Mouse (Mus musculus): Measurements from ENCODE around the gene Ehmt2. TPM values are rescaled to one million over a fixed set of nuclear protein-coding genes. Genes with fewer than 3 reads are reported as not detected.
A peak's percentile ranks its signal among the peaks of the same experiment; 100 is the strongest.

Gene Ehmt2
- polyA plus RNA-seq, 1 experiment from 2014 or later: 58.2 TPM

- no peaks in the 10 kb centered on the region for H3K36me3 ChIP-seq (ENCODE audit: control insufficient read depth, insufficient read depth, low read length)
- peak; percentile 98 for ATAC-seq (ENCODE audit: low read depth)
- no peaks in the 10 kb centered on the region for H3K9me3 ChIP-seq (ENCODE audit: control insufficient read depth, low read length)
- H3K4me2 ChIP-seq (ENCODE audit: low read depth, low read length): peak within 1 kb of the TSS; percentile 80
- H3K27ac ChIP-seq (ENCODE audit: low read length): no peak within 1 kb of the TSS
- H3K9ac ChIP-seq (ENCODE audit: low read length): peak within 1 kb of the TSS; percentile 71
- WGBS: under 1% methylated on average over 38 of the region's 38 CpGs
- no peaks in the 10 kb centered on the region for H3K27me3 ChIP-seq (ENCODE audit: control insufficient read depth, insufficient read depth, low read depth, low read length)
- H3K4me3 ChIP-seq (ENCODE audit: low read length): peak within 1 kb of the TSS; percentile 64
- H3K4me1 ChIP-seq (replicated peaks; ENCODE audit: control insufficient read depth, insufficient read depth, low read length): peaks cover 10% of the 10 kb centered on the region
Measured at GRCm38 (mm10) chr17:34931061-34931734, 32.9 kb downstream of the Ehmt2 start, which contains the start of gene Neu1. Gene Neu1, plus strand, starts transcription at chr17:34931253.

GRCm38 (mm10) chr17:34931735-34932098 is 33.4 kb downstream of the Ehmt2 start:
- WGBS: 11% methylated on average over 14 of the region's 14 CpGs
- no peaks in the 10 kb centered on the region for H3K36me3 ChIP-seq (ENCODE audit: control insufficient read depth, insufficient read depth, low read length)
- peak overlapping the region; percentile 64 for H3K4me3 ChIP-seq (ENCODE audit: low read length)
- no peak overlapping the region for H3K27ac ChIP-seq (ENCODE audit: low read length)
- H3K4me2 ChIP-seq (ENCODE audit: low read depth, low read length): peak overlapping the region; percentile 80
- H3K9ac ChIP-seq (ENCODE audit: low read length): peak overlapping the region; percentile 71
- no peaks in the 10 kb centered on the region for H3K9me3 ChIP-seq (ENCODE audit: control insufficient read depth, low read length)
- peak; percentile 6; the same call in 1 of the 2 replicates for ATAC-seq (ENCODE audit: low read depth)
- no peaks in the 10 kb centered on the region for H3K27me3 ChIP-seq (ENCODE audit: control insufficient read depth, insufficient read depth, low read depth, low read length)
- peaks cover 10% of the 10 kb centered on the region for H3K4me1 ChIP-seq (replicated peaks; ENCODE audit: control insufficient read depth, insufficient read depth, low read length)

- peak overlapping the region; percentile 64 for H3K4me3 ChIP-seq (ENCODE audit: low read length)
- no peak overlapping the region for H3K27ac ChIP-seq (ENCODE audit: low read length)
- ATAC-seq (ENCODE audit: low read depth): no peak
- peaks cover 10% of the 10 kb centered on the region for H3K4me1 ChIP-seq (replicated peaks; ENCODE audit: control insufficient read depth, insufficient read depth, low read length)
- WGBS: 57% methylated on average over 8 of the region's 8 CpGs
- peak overlapping the region; percentile 80 for H3K4me2 ChIP-seq (ENCODE audit: low read depth, low read length)
- peak overlapping the region; percentile 71 for H3K9ac ChIP-seq (ENCODE audit: low read length)
- H3K36me3 ChIP-seq (ENCODE audit: control insufficient read depth, insufficient read depth, low read length): no peaks in the 10 kb centered on the region
- H3K27me3 ChIP-seq (ENCODE audit: control insufficient read depth, insufficient read depth, low read depth, low read length): no peaks in the 10 kb centered on the region
- no peaks in the 10 kb centered on the region for H3K9me3 ChIP-seq (ENCODE audit: control insufficient read depth, low read length)
Measured at GRCm38 (mm10) chr17:34932287-34932686, 34.0 kb downstream of the Ehmt2 start.

- Histone ChIP-seq H3K9me3 (ENCODE audit: control insufficient read depth, low read length) (no peaks in the 10 kb centered on the region), H3K27ac (ENCODE audit: low read length) (no peak overlapping the region), H3K4me2 (ENCODE audit: low read depth, low read length) (no peak overlapping the region), H3K9ac (ENCODE audit: low read length) (no peak overlapping the region), H3K4me3 (ENCODE audit: low read length) (no peak overlapping the region), H3K27me3 (ENCODE audit: control insufficient read depth, insufficient read depth, low read depth, low read length) (no peaks in the 10 kb centered on the region), H3K36me3 (ENCODE audit: control insufficient read depth, insufficient read depth, low read length) (no peaks in the 10 kb centered on the region), H3K4me1 (replicated peaks; ENCODE audit: control insufficient read depth, insufficient read depth, low read length) (peaks cover 7% of the 10 kb centered on the region)
- 76% methylated on average over 24 of the region's 24 CpGs for WGBS
- ATAC-seq (ENCODE audit: low read depth): no peak
Measured at GRCm38 (mm10) chr17:34934031-34934430, 35.8 kb downstream of the Ehmt2 start.

- Histone ChIP-seq H3K36me3 (ENCODE audit: control insufficient read depth, insufficient read depth, low read length) (no peaks in the 10 kb centered on the region), H3K27ac (ENCODE audit: low read length) (no peak overlapping the region), H3K9ac (ENCODE audit: low read length) (no peak overlapping the region), H3K4me3 (ENCODE audit: low read length) (no peak overlapping the region), H3K4me1 (replicated peaks; ENCODE audit: control insufficient read depth, insufficient read depth, low read length) (peaks cover 7% of the 10 kb centered on the region), H3K4me2 (ENCODE audit: low read depth, low read length) (no peak overlapping the region), H3K9me3 (ENCODE audit: control insufficient read depth, low read length) (no peaks in the 10 kb centered on the region), H3K27me3 (ENCODE audit: control insufficient read depth, insufficient read depth, low read depth, low read length) (no peaks in the 10 kb centered on the region)
- ATAC-seq (ENCODE audit: low read depth): no peak
- WGBS: 37% methylated on average over 8 of the region's 8 CpGs
Measured at GRCm38 (mm10) chr17:34934830-34935229, 36.6 kb downstream of the Ehmt2 start.

GRCm38 (mm10) chr17:34937960-34938505 is 39.8 kb downstream of the Ehmt2 start:
- Histone ChIP-seq H3K9me3 (ENCODE audit: control insufficient read depth, low read length) (no peaks in the 10 kb centered on the region), H3K27me3 (ENCODE audit: control insufficient read depth, insufficient read depth, low read depth, low read length) (no peaks in the 10 kb centered on the region), H3K36me3 (ENCODE audit: control insufficient read depth, insufficient read depth, low read length) (no peaks in the 10 kb centered on the region), H3K4me1 (replicated peaks; ENCODE audit: control insufficient read depth, insufficient read depth, low read length) (peaks cover 5% of the 10 kb centered on the region), H3K4me2 (ENCODE audit: low read depth, low read length) (no peak overlapping the region), H3K27ac (ENCODE audit: low read length) (no peak overlapping the region), H3K4me3 (ENCODE audit: low read length) (no peak overlapping the region), H3K9ac (ENCODE audit: low read length) (no peak overlapping the region)
- 79% methylated on average over 6 of the region's 6 CpGs for WGBS
- ATAC-seq (ENCODE audit: low read depth): no peak

GRCm38 (mm10) chr17:34941344-34942041 is 43.2 kb downstream of the Ehmt2 start:
- H3K4me3 ChIP-seq (ENCODE audit: low read length): peak overlapping the region; percentile 22
- ATAC-seq (ENCODE audit: low read depth): peak; percentile 62

GRCm38 (mm10) chr17:34943128-34943815 is 45.0 kb downstream of the Ehmt2 start:
- H3K4me2 ChIP-seq (ENCODE audit: low read depth, low read length): no peak overlapping the region
- no peaks in the 10 kb centered on the region for H3K36me3 ChIP-seq (ENCODE audit: control insufficient read depth, insufficient read depth, low read length)
- H3K27ac ChIP-seq (ENCODE audit: low read length): no peak overlapping the region
- WGBS: 81% methylated on average over 4 of the region's 4 CpGs
- no peaks in the 10 kb centered on the region for H3K9me3 ChIP-seq (ENCODE audit: control insufficient read depth, low read length)
- H3K4me3 ChIP-seq (ENCODE audit: low read length): no peak overlapping the region
- H3K27me3 ChIP-seq (ENCODE audit: control insufficient read depth, insufficient read depth, low read depth, low read length): no peaks in the 10 kb centered on the region
- peaks cover 5% of the 10 kb centered on the region for H3K4me1 ChIP-seq (replicated peaks; ENCODE audit: control insufficient read depth, insufficient read depth, low read length)
- ATAC-seq (ENCODE audit: low read depth): no peak
- no peak overlapping the region for H3K9ac ChIP-seq (ENCODE audit: low read length)

More at GRCm38 (mm10) chr17:34941344-34942041, 43.2 kb downstream of the Ehmt2 start:
- Histone ChIP-seq H3K27ac (ENCODE audit: low read length) (no peak overlapping the region; the same call in 1 of the 2 replicates), H3K27me3 (ENCODE audit: control insufficient read depth, insufficient read depth, low read depth, low read length) (no peaks in the 10 kb centered on the region), H3K4me2 (ENCODE audit: low read depth, low read length) (peak overlapping the region; percentile 55), H3K36me3 (ENCODE audit: control insufficient read depth, insufficient read depth, low read length) (no peaks in the 10 kb centered on the region), H3K9me3 (ENCODE audit: control insufficient read depth, low read length) (no peaks in the 10 kb centered on the region), H3K4me1 (replicated peaks; ENCODE audit: control insufficient read depth, insufficient read depth, low read length) (peaks cover 5% of the 10 kb centered on the region), H3K9ac (ENCODE audit: low read length) (peak overlapping the region; percentile 54)
- WGBS: 4% methylated on average over 15 of the region's 15 CpGs

- H3K36me3 ChIP-seq (ENCODE audit: control insufficient read depth, insufficient read depth, low read length): peaks cover under 1% of the 10 kb centered on the region; the same call in 1 of the 2 replicates
Measured at GRCm38 (mm10) chr17:34944362-34944761, 46.1 kb downstream of the Ehmt2 start.

More at GRCm38 (mm10) chr17:34944362-34944761, 46.1 kb downstream of the Ehmt2 start:
- Histone ChIP-seq H3K27ac (ENCODE audit: low read length) (no peak overlapping the region), H3K27me3 (ENCODE audit: control insufficient read depth, insufficient read depth, low read depth, low read length) (no peaks in the 10 kb centered on the region), H3K4me1 (replicated peaks; ENCODE audit: control insufficient read depth, insufficient read depth, low read length) (peaks cover 5% of the 10 kb centered on the region), H3K4me2 (ENCODE audit: low read depth, low read length) (no peak overlapping the region), H3K9me3 (ENCODE audit: control insufficient read depth, low read length) (no peaks in the 10 kb centered on the region), H3K4me3 (ENCODE audit: low read length) (no peak overlapping the region), H3K9ac (ENCODE audit: low read length) (no peak overlapping the region)
- no peak for ATAC-seq (ENCODE audit: low read depth)
